Mouse (Mus musculus) hindbrain, embryonic 16.5 days (tissue): ENCODE data around the gene Hspb7. TPM values are rescaled to one million over a fixed set of nuclear protein-coding genes. Genes with fewer than 3 reads are reported as not detected.

ENCODE experiments used
- ATAC-seq: fragments of 200-750 bp; cut with Nextera tagmentation; 2 replicates; pipeline ENCODE4 v1.8.0; 2017; ENCODE audit warnings: moderate TSS enrichment, moderate library complexity
- H3K27ac ChIP-seq: fragments of 300-500 bp; sonication (generic); 2 replicates; pipeline ENCODE4 v1.5.1; 2014; ENCODE audit warnings: low read depth, mild to moderate bottlenecking, control low read depth, low read length, moderate library complexity
- H3K27me3 ChIP-seq: fragments of 300-500 bp; sonication (generic); replicated peaks from 2 replicates; pipeline ENCODE4 v1.6.1; 2014; ENCODE audit warnings: low read length; ENCODE audit not compliant: control insufficient read depth, insufficient read depth
- H3K36me3 ChIP-seq: fragments of 300-500 bp; sonication (generic); 2 replicates; pipeline ENCODE4 v1.6.1; 2014; ENCODE audit warnings: mild to moderate bottlenecking, low read length, moderate library complexity, mixed read lengths; ENCODE audit not compliant: control insufficient read depth, insufficient read depth
- H3K4me1 ChIP-seq: fragments of 300-500 bp; sonication (generic); 2 replicates; pipeline ENCODE4 v1.6.1; 2014; ENCODE audit warnings: low read depth, low read length; ENCODE audit not compliant: control insufficient read depth, insufficient read depth
- H3K4me2 ChIP-seq: fragments of 300-500 bp; sonication (generic); 2 replicates; pipeline ENCODE4 v1.6.1; 2014; ENCODE audit warnings: mild to moderate bottlenecking, low read length, control low read depth, moderate library complexity
- H3K4me3 ChIP-seq: fragments of 300-500 bp; sonication (generic); 2 replicates; pipeline ENCODE4 v1.5.1; 2014; ENCODE audit warnings: mild to moderate bottlenecking, low read length, control low read depth, moderate library complexity
- H3K9ac ChIP-seq: fragments of 300-500 bp; sonication (generic); 2 replicates; pipeline ENCODE4 v1.6.1; 2014; ENCODE audit warnings: low read depth, mild to moderate bottlenecking, control low read depth, low read length, moderate library complexity
- H3K9me3 ChIP-seq: fragments of 300-500 bp; sonication (generic); 2 replicates; pipeline ENCODE4 v1.6.1; 2014; ENCODE audit warnings: mild to moderate bottlenecking, low read length, moderate library complexity; ENCODE audit not compliant: control insufficient read depth
- WGBS: fragments of 180-500 bp; shearing (Covaris S2); extraction: QIAGEN DNeasy Blood & Tissue Kit; methylation state at CpG from one replicate; pipeline ENCODE4 v1.1.7; 2014; 5-methylcytosine and 5-hydroxymethylcytosine counted together
- polyA plus RNA-seq: library from polyadenylated mRNA; unstranded; fragments of >200 nt; fragmentation: Nextera tagmentation; extraction: Ambion mirVana; gene quantifications from 2 replicates; pipeline ENCODE4 v1.2.1, GENCODE M21; 2015

Hspb7 gene
- polyA plus RNA-seq, 1 experiment from 2014 or later, result 0.09 TPM

DNA sequence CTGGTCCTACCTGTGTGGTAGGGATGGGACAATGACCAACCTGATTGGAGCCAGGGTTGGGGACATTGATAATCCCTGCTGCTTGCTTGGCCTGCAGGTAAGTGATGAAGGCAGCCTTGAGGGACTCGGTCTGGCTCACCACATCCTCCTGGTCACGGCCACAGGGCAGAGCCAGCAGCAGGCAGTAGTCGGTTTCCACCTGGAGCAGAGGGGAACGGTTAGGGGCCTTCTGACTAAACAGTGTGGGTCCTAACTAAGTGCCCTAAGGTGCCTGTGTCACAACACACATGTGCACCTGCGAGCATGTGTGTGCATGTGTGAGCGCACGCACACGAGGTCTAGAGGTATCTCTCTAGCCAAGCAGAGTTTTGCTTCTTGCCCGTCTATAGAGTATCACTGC is 48.8 kb downstream of the Hspb7 start:
- Histone ChIP-seq H3K4me1 (no peaks in the 10 kb centered on the region), H3K4me2 (no peak overlapping the region), H3K36me3 (peaks cover 85% of the 10 kb centered on the region), H3K27me3 (no peaks in the 10 kb centered on the region), H3K9ac (no peak overlapping the region), H3K4me3 (no peak overlapping the region), H3K27ac (no peak overlapping the region), H3K9me3 (no peaks in the 10 kb centered on the region)
- no peak for ATAC-seq
- 94% methylated on average over 9 of the region's 9 CpGs for whole genome bisulfite sequencing

DNA sequence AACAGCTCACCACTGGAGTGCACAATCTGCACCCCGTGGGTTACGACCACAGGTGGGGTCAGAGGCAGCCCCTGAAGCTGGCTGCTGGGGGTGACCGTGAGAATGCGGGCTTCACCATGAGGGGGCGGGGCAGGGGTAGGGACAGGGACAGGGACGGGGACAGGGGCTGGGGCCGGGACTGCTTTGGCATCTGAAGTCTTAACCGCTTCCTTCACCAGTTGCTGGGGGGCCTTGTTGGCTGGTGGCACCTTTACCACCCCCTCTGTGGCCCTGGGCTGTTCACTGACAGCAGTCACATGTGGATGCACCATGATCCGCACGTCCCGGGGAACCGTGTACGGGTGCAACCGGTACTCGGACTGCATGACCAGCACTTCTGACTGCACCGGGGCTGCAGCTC is 50.9 kb downstream of the Hspb7 start:
- no peak for ATAC-seq
- no peaks in the 10 kb centered on the region for H3K9me3 ChIP-seq
- 96% methylated on average over 16 of the region's 16 CpGs for WGBS
- no peak overlapping the region for H3K4me3 ChIP-seq
- H3K27ac ChIP-seq, result no peak overlapping the region
- no peaks in the 10 kb centered on the region for H3K27me3 ChIP-seq
- peaks cover 84% of the 10 kb centered on the region for H3K36me3 ChIP-seq
- H3K4me1 ChIP-seq, result no peaks in the 10 kb centered on the region
- no peak overlapping the region for H3K4me2 ChIP-seq
- no peak overlapping the region for H3K9ac ChIP-seq

DNA sequence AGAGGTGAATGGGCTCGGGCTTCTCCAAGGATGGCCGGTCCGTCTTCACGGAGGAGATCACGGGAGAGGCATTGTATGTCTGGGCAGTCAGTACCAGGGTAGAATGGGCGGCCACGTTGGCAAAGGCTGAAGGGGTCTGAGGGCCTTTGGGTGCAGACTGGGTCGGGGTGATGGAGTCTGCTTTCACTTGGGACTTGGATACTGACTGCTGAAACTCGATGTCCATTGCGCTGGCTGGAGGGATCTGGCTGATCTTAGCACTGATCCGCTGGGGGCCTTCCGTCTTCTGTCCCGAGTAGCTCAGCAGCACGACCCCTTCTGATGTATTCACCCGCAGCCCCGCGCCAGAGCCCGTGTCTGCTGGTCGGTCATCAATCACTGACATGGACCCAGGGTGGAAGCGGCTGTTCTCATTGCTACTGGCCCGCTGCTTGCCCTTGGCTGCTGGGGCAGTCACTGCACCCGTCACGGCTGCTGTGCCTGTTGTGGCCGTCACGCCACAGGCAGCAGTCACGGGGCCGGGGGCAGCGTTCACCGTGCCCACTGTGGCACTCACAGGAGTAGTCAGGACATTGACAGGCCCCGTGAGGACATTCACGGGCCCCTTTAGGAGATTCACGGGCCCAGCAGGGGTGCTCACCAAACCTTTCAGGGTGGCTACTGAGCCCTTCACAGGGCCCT is 52.2 kb downstream of the Hspb7 start:
- Histone ChIP-seq H3K27ac (no peak overlapping the region), H3K9me3 (no peaks in the 10 kb centered on the region), H3K9ac (no peak overlapping the region), H3K4me1 (no peaks in the 10 kb centered on the region; the same call in 1 of the 2 replicates), H3K36me3 (peaks cover 81% of the 10 kb centered on the region), H3K27me3 (no peaks in the 10 kb centered on the region), H3K4me2 (no peak overlapping the region), H3K4me3 (no peak overlapping the region)
- ATAC-seq, result no peak
- WGBS, result 65% methylated on average over 32 of the region's 32 CpGs

DNA sequence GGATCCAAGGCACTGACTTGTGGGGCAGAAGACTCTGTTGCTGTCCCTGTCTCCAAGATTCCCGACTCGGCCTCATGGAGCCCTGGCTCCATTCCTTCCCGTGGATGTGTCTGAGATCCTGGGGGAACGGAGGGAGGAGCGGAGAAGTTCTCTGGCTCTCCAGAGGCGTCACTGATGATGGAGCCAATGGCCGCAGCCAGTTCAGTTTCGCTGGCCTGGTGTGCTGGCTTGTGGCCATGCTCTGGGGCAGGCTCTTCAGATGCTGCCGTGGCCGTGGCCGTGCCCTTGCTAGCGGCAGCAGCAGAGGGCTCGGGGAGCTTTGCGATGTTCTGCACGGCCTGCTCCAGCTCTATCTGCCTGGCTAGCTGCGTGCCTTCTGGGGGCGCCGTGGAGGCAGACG is 53.9 kb downstream of the Hspb7 start:
- H3K36me3 ChIP-seq, result peaks cover 81% of the 10 kb centered on the region
- no peak for ATAC-seq
- H3K27ac ChIP-seq, result no peak overlapping the region
- H3K9ac ChIP-seq, result no peak overlapping the region
- H3K9me3 ChIP-seq, result no peaks in the 10 kb centered on the region
- 78% methylated on average over 19 of the region's 19 CpGs for WGBS
- H3K4me3 ChIP-seq, result no peak overlapping the region
- H3K4me1 ChIP-seq, result peaks cover 5% of the 10 kb centered on the region
- no peaks in the 10 kb centered on the region for H3K27me3 ChIP-seq
- no peak overlapping the region for H3K4me2 ChIP-seq

Other genes starting within 250 kb of the Hspb7 start
- 8.4 and 8.9 TPM in 2 replicates for gene Rsg1, start 206.8 kb upstream of the Hspb7 start, polyA plus RNA-seq
- gene Arhgef19, start 181.3 kb upstream of the Hspb7 start, polyA plus RNA-seq, result 1.7 and 2.0 TPM in 2 replicates
- 1.1 TPM in 2 replicates for gene Epha2, start 119.5 kb upstream of the Hspb7 start, polyA plus RNA-seq
- gene Fam131c, start 52.6 kb upstream of the Hspb7 start, polyA plus RNA-seq, result 44.3 and 49.8 TPM in 2 replicates
- 0.57 and 0.78 TPM in 2 replicates for gene Clcnka, start 22.1 kb upstream of the Hspb7 start, polyA plus RNA-seq
- gene Clcnkb, start 4.8 kb upstream of the Hspb7 start, polyA plus RNA-seq, result not detected in 2 replicates
- gene Srarp, start 15.3 kb downstream of the Hspb7 start, polyA plus RNA-seq, result 0.35 and 0.41 TPM in 2 replicates
- 39.5 and 39.6 TPM in 2 replicates for gene Zbtb17, start 23.9 kb downstream of the Hspb7 start, polyA plus RNA-seq
- 10.1 and 11.8 TPM in 2 replicates for gene Spen, start 117.8 kb downstream of the Hspb7 start, polyA plus RNA-seq
- 42.9 and 51.5 TPM in 2 replicates for gene Fblim1, start 185.3 kb downstream of the Hspb7 start, polyA plus RNA-seq
- 0.34 and 0.45 TPM in 2 replicates for gene Tmem82, start 197.9 kb downstream of the Hspb7 start, polyA plus RNA-seq
- gene Slc25a34, start 203.0 kb downstream of the Hspb7 start, polyA plus RNA-seq, result 0.54 and 0.81 TPM in 2 replicates
- 6.5 and 6.7 TPM in 2 replicates for gene Plekhm2, start 244.1 kb downstream of the Hspb7 start, polyA plus RNA-seq